Mouse (Mus musculus) olfactory bulb, adult 2 months (tissue): ENCODE measurements at regions not wholly inside any gene's neighbourhood (a gene's known extent, or its start where the extent isn't known, plus 50 kb on each side); places are given as distances from the start of the nearest gene placed in this dataset.

Experiments used
- CTCF ChIP-seq: fragments of 200-500 bp; IDR thresholded peaks from 2 replicates; pipeline ENCODE4 v1.5.1; 2012; ENCODE audit warnings: low read depth, mild to moderate bottlenecking, low read length, moderate library complexity; ENCODE audit not compliant: insufficient read depth
- POLR2A ChIP-seq: fragments of 200-500 bp; IDR thresholded peaks from 2 replicates; pipeline ENCODE4 v1.6.1; 2012; ENCODE audit warnings: mild to moderate bottlenecking, low read depth, low read length, moderate library complexity; ENCODE audit not compliant: insufficient read depth

GRCm38 (mm10) chr13:91360121-91360520 lies 100.0 kb upstream of the Ssbp2 start:
- TF ChIP-seq POLR2A: no peak
- TF ChIP-seq CTCF: no peak
